Mouse (Mus musculus) brain, embryonic 14.5 days (tissue): ENCODE measurements around the gene Pex1. TPM values are rescaled to one million over a fixed set of nuclear protein-coding genes. Genes with fewer than 3 reads are reported as not detected.
"Not testable (repeated sequence)": the region's sequence is repeated elsewhere in the genome, so short reads cannot be mapped to it uniquely, and the experiment has no call there.

Experiments
- DNase-seq: peaks from one replicate; pipeline ENCODE4 v3.0.0-alpha.2; 2011; ENCODE audit warnings: low read depth
- CTCF ChIP-seq: fragments of 200-500 bp; IDR thresholded peaks from 2 replicates; pipeline ENCODE4 v1.5.1; 2012; ENCODE audit warnings: inconsistent platforms, mild to moderate bottlenecking, moderate library complexity, borderline replicate concordance; ENCODE audit not compliant: insufficient read depth, insufficient read length; ENCODE audit errors: extremely low read depth
- POLR2A ChIP-seq: fragments of 200-500 bp; IDR thresholded peaks from 2 replicates; pipeline ENCODE4 v1.6.1; 2012; ENCODE audit warnings: mild to moderate bottlenecking, inconsistent platforms, borderline replicate concordance; ENCODE audit not compliant: poor library complexity, insufficient read depth, insufficient read length, severe bottlenecking; ENCODE audit errors: extremely low read depth
- polyA plus RNA-seq: library from polyadenylated mRNA; depleted of rRNA; stranded (reverse); fragments of >200 nt; gene quantifications from 2 replicates; pipeline ENCODE4 v1.2.3, GENCODE M21; 2012

Gene Pex1
- polyA plus RNA-seq, 1 experiment = 24.7 TPM

DNA sequence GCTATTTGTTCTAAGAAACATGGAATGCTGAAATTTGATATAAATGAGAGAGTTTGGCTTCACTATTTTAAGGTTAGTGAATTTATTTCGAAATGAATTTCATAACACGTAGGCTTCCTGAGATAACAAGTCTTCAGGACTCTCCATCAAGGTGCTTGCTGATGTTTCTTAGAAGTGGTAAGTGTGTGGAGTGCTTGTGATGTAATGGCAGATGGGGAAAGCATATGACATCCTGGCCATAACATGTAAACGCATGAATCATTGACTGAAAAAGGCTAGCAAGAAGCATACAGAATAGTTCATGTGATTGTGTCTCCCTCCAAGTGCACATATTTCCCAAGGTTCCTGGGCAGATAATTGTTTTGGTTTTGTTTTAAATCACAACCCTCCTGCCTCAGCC is 4.9 kb downstream of the Pex1 start:
- no peak for DNase-seq

GRCm38 (mm10) chr5:3607114-3607513 is 11.2 kb downstream of the Pex1 start:
- DNase-seq = no peak
- no peak for TF ChIP-seq CTCF
- no peak for TF ChIP-seq POLR2A

More for the DNA sequence above, 4.9 kb downstream of the Pex1 start:
- TF ChIP-seq POLR2A = no peak
- TF ChIP-seq CTCF = no peak

DNA sequence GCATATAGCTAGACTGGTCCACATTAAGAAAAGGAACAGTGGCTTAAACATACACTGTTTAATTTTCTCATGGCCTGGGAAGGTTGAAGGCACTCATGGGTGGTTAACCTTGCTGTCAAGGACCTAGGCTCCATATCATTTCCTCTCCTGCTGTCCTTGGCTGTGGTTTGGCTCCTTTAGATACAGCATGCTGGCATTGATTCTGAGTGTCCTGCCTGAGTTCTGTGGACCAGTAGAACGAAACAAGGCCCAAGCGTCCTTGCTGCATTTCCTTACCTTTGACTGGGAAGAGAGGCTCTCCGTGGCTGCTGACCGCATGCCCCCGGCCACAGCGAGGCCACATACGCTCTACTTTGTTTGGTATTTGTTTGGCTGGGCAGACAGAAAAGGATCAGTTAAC is 13.4 kb downstream of the Pex1 start:
- no peak for DNase-seq
- TF ChIP-seq POLR2A (no peak), CTCF (no peak)

- DNase-seq = not testable (repeated sequence)
Observed at GRCm38 (mm10) chr5:3611835-3612234, 16.0 kb downstream of the Pex1 start.

DNA sequence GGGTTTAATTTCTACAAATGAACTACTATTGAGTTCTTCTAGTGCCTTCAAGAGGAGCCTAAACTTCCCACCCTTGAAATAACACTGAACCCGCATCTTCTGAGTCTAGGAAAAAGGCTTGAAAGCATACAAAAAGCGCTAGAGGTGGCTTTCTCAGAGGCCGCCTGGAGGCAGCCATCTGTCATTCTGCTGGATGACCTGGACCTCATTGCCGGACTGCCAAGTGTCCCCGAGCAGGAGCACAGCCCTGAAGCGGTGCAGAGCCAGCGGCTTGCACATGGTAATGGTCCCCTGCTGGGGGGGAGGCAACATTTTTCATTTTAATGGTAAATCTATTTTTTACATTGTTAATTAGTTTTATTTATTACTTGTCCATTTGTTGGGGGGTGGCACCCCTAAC is 24.6 kb downstream of the Pex1 start:
- DNase-seq = no peak
- TF ChIP-seq CTCF (no peak), POLR2A (no peak)

GRCm38 (mm10) chr5:3630055-3630454 is 34.2 kb downstream of the Pex1 start:
- TF ChIP-seq POLR2A (no peak), CTCF (no peak)
- DNase-seq = no peak

DNA sequence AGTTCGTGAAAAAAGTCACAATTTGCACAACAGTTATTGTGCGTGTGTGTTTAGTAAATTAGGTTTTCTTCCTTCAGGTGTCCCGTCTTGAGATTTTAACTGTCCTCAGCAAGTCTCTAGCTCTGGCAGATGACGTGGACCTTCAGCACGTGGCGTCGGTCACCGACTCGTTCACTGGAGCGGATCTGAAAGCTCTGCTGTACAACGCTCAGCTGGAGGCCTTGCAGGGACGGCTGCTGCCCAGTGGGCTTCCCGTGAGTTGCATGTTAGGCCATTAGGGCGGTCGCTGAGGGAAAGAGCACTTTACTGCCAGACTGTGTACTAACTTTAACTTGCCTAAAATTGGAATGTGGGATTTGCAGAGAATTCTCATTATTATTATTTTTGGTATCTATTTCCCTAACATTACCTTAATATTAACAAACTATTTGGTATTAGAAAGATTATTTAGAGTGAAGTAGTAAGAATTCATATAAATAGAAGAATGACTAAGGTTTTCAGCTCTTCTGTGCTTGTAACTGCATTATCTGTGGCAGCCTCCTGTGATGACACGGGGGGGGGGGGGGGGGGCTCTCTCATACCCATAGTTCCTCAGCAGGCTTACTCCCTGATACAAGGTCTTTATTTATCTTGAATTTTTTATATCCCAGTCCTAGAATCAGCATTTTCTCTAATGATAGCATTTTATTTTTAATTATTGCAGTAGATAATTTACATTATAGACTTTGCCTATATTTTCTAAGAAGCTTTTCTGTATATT is 35.8 kb downstream of the Pex1 start:
- TF ChIP-seq CTCF (no peak), POLR2A (no peak)
- DNase-seq = no peak

DNA sequence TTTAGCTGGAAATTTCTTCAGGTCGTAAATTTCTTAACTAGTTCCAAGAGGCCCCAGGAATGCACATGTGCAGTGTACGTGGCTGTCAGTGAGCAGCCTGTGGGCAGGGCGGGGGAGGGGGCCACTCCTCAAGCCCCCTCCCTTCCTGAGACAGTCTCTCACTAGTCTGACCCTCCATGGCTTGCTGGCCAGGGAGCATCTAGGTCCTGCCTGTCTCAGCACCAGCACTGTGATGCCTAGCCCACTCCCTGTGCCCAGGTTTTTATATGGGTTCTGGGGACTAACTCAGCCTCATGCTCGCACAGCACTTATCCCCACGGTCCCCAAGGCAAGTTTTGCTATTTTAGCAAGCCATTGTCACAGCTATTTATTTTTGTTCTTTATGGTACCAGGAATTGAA is 36.4 kb downstream of the Pex1 start:
- no peak for DNase-seq
- TF ChIP-seq POLR2A = no peak
- TF ChIP-seq CTCF = no peak

GRCm38 (mm10) chr5:3633315-3633714 is 37.4 kb downstream of the Pex1 start:
- no peak for DNase-seq

DNA sequence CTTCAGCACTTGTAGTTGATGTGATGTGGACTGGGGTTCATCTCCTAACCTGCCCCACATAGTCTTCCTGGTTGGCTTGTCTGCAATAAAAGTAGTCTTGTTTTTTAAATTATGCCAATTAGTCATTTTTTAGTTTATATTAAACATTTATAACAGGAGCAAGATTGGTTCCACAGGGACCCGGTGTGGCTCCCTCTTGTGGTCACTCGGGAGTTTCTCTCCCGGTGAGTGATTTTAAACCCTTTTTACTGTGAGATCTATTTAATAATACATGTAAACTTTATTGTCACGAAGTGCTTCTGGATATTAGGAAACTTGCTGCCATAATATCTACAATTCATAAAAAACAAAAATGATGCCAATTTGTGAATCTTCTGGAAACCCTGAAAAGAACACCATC is 38.1 kb downstream of the Pex1 start:
- no peak for DNase-seq
- TF ChIP-seq CTCF = peak; percentile 56; the same call in 1 of the 2 replicates
- no peak for TF ChIP-seq POLR2A

More at GRCm38 (mm10) chr5:3633315-3633714, 37.4 kb downstream of the Pex1 start:
- TF ChIP-seq POLR2A (no peak), CTCF (no peak)

- DNase-seq = no peak
- no peak for TF ChIP-seq POLR2A
- no peak for TF ChIP-seq CTCF
Observed at GRCm38 (mm10) chr5:3635286-3635685, 39.4 kb downstream of the Pex1 start.

DNA sequence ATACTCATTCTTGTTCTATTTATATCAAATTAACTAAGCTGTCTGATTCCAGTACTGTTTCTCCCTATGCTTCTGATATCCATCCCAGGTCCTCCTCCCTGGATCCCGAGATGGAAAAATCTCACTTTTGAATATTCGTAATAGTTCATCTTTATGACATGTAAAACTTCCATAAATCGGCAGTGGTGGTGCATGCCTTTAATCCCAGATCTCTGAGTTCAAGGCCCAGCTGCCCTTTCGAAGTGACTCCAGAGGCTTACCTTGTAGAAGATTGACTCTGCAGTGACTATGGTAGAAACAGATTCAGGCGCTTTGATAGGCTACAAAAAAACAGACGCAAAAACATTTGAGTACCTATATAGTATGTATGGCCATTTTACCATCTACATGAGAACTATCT is 48.8 kb downstream of the Pex1 start:
- TF ChIP-seq CTCF (no peak), POLR2A (no peak)
- no peak for DNase-seq
